Mouse (Mus musculus): ENCODE results near the gene Zbtb33. TPM values are rescaled to one million over a fixed set of nuclear protein-coding genes. Genes with fewer than 3 reads are reported as not detected.
"Not testable (repeated sequence)": the region's sequence is repeated elsewhere in the genome, so short reads cannot be mapped to it uniquely, and the experiment has no call there.

Zbtb33 gene
- polyA plus RNA-seq (2014; fragmentation: Nextera tagmentation; extraction: Ambion mirVana), result 10.6 and 10.8 TPM in 2 replicates

- no peaks in the 10 kb centered on the region for H3K9me3 ChIP-seq (ENCODE audit: control insufficient read depth, low read length)
- no peaks in the 10 kb centered on the region for H3K27me3 ChIP-seq (ENCODE audit: control insufficient read depth, insufficient read depth, low read length)
- ATAC-seq (ENCODE audit: low FRiP score, low TSS enrichment), result peak; percentile 96
- peak within 1 kb of the TSS; percentile 55 for H3K4me2 ChIP-seq (ENCODE audit: low read length)
- H3K36me3 ChIP-seq (ENCODE audit: control insufficient read depth, insufficient read depth, low read length), result no peaks in the 10 kb centered on the region
- peak within 1 kb of the TSS; percentile 62 for H3K4me3 ChIP-seq (replicated peaks; ENCODE audit: low read depth, low read length)
- H3K4me1 ChIP-seq (ENCODE audit: control insufficient read depth, insufficient read depth, low read length), result peaks cover 6% of the 10 kb centered on the region; the same call in 1 of the 2 replicates
- DNase-seq, result peak; percentile 94
- WGBS, result 29% methylated on average over 68 of the region's 72 CpGs
- peak within 1 kb of the TSS; percentile 81 for H3K9ac ChIP-seq (replicated peaks; ENCODE audit: low read length)
- H3K27ac ChIP-seq (replicated peaks; ENCODE audit: low read depth, low read length), result peak within 1 kb of the TSS; percentile 86
Observed at GRCm38 (mm10) chrX:38189552-38190457, at the start of gene Zbtb33. Zbtb33 (plus strand) TSS chrX:38189793.

GRCm38 (mm10) chrX:38159097-38159496 lies 30.5 kb upstream of the Zbtb33 start:
- 65% methylated on average over 1 of the region's 1 CpGs for WGBS
- H3K4me3 ChIP-seq (replicated peaks; ENCODE audit: low read depth, low read length), result no peak overlapping the region
- ATAC-seq (ENCODE audit: low FRiP score, low TSS enrichment), result no peak
- DNase-seq, result no peak
- H3K9ac ChIP-seq (replicated peaks; ENCODE audit: low read length), result no peak overlapping the region
- H3K36me3 ChIP-seq (ENCODE audit: control insufficient read depth, insufficient read depth, low read length), result no peaks in the 10 kb centered on the region
- no peak overlapping the region for H3K4me2 ChIP-seq (ENCODE audit: low read length)
- no peaks in the 10 kb centered on the region for H3K27me3 ChIP-seq (ENCODE audit: control insufficient read depth, insufficient read depth, low read length)
- H3K4me1 ChIP-seq (ENCODE audit: control insufficient read depth, insufficient read depth, low read length), result no peaks in the 10 kb centered on the region
- no peaks in the 10 kb centered on the region for H3K9me3 ChIP-seq (ENCODE audit: control insufficient read depth, low read length)
- H3K27ac ChIP-seq (replicated peaks; ENCODE audit: low read depth, low read length), result no peak overlapping the region

- H3K4me3 ChIP-seq (replicated peaks; ENCODE audit: low read depth, low read length), result no peak overlapping the region
- H3K9me3 ChIP-seq (ENCODE audit: control insufficient read depth, low read length), result no peaks in the 10 kb centered on the region
- H3K4me2 ChIP-seq (ENCODE audit: low read length), result no peak overlapping the region
- no peaks in the 10 kb centered on the region for H3K4me1 ChIP-seq (ENCODE audit: control insufficient read depth, insufficient read depth, low read length)
- no peaks in the 10 kb centered on the region for H3K36me3 ChIP-seq (ENCODE audit: control insufficient read depth, insufficient read depth, low read length)
- DNase-seq (no peak), ATAC-seq (ENCODE audit: low FRiP score, low TSS enrichment) (no peak)
- no peak overlapping the region for H3K9ac ChIP-seq (replicated peaks; ENCODE audit: low read length)
- H3K27ac ChIP-seq (replicated peaks; ENCODE audit: low read depth, low read length), result no peak overlapping the region
- WGBS, result 84% methylated on average over 3 of the region's 3 CpGs
- H3K27me3 ChIP-seq (ENCODE audit: control insufficient read depth, insufficient read depth, low read length), result no peaks in the 10 kb centered on the region
Observed at GRCm38 (mm10) chrX:38165315-38165714, 24.3 kb upstream of the Zbtb33 start.

GRCm38 (mm10) chrX:38166064-38166463 lies 23.5 kb upstream of the Zbtb33 start:
- Histone ChIP-seq H3K36me3 (ENCODE audit: control insufficient read depth, insufficient read depth, low read length) (no peaks in the 10 kb centered on the region), H3K27me3 (ENCODE audit: control insufficient read depth, insufficient read depth, low read length) (no peaks in the 10 kb centered on the region)
- WGBS, result 82% methylated on average over 9 of the region's 9 CpGs

GRCm38 (mm10) chrX:38166592-38166991 lies 23.0 kb upstream of the Zbtb33 start:
- WGBS, result 85% methylated on average over 4 of the region's 4 CpGs
- no peak for DNase-seq
- Histone ChIP-seq H3K27me3 (ENCODE audit: control insufficient read depth, insufficient read depth, low read length) (no peaks in the 10 kb centered on the region), H3K4me3 (replicated peaks; ENCODE audit: low read depth, low read length) (no peak overlapping the region), H3K4me2 (ENCODE audit: low read length) (no peak overlapping the region), H3K9ac (replicated peaks; ENCODE audit: low read length) (no peak overlapping the region), H3K27ac (replicated peaks; ENCODE audit: low read depth, low read length) (no peak overlapping the region), H3K9me3 (ENCODE audit: control insufficient read depth, low read length) (no peaks in the 10 kb centered on the region), H3K4me1 (ENCODE audit: control insufficient read depth, insufficient read depth, low read length) (no peaks in the 10 kb centered on the region), H3K36me3 (ENCODE audit: control insufficient read depth, insufficient read depth, low read length) (no peaks in the 10 kb centered on the region)
- no peak for ATAC-seq (ENCODE audit: low FRiP score, low TSS enrichment)

More at GRCm38 (mm10) chrX:38166064-38166463, 23.5 kb upstream of the Zbtb33 start:
- no peak for DNase-seq
- Histone ChIP-seq H3K9ac (replicated peaks; ENCODE audit: low read length) (no peak overlapping the region), H3K27ac (replicated peaks; ENCODE audit: low read depth, low read length) (no peak overlapping the region), H3K9me3 (ENCODE audit: control insufficient read depth, low read length) (no peaks in the 10 kb centered on the region), H3K4me2 (ENCODE audit: low read length) (no peak overlapping the region), H3K4me1 (ENCODE audit: control insufficient read depth, insufficient read depth, low read length) (no peaks in the 10 kb centered on the region), H3K4me3 (replicated peaks; ENCODE audit: low read depth, low read length) (no peak overlapping the region)
- ATAC-seq (ENCODE audit: low FRiP score, low TSS enrichment), result no peak

- H3K27me3 ChIP-seq (ENCODE audit: control insufficient read depth, insufficient read depth, low read length); H3K27ac ChIP-seq (replicated peaks; ENCODE audit: low read depth, low read length); H3K36me3 ChIP-seq (ENCODE audit: control insufficient read depth, insufficient read depth, low read length); H3K9me3 ChIP-seq (ENCODE audit: control insufficient read depth, low read length); H3K4me1 ChIP-seq (ENCODE audit: control insufficient read depth, insufficient read depth, low read length): not testable (repeated sequence)
- ATAC-seq (ENCODE audit: low FRiP score, low TSS enrichment), result peak; percentile 76; the same call in 1 of the 2 replicates
- peak overlapping the region; percentile 23; the same call in 1 of the 2 replicates for H3K9ac ChIP-seq (replicated peaks; ENCODE audit: low read length)
- WGBS, result 25% methylated on average over 19 of the region's 19 CpGs
- H3K4me3 ChIP-seq (replicated peaks; ENCODE audit: low read depth, low read length), result peak overlapping the region; percentile 32
- H3K4me2 ChIP-seq (ENCODE audit: low read length), result peak overlapping the region; percentile 40
- peak; percentile 67 for DNase-seq
Observed at GRCm38 (mm10) chrX:38179891-38180310, 9.7 kb upstream of the Zbtb33 start.

- peak; percentile 29 for DNase-seq
- Histone ChIP-seq H3K27me3 (ENCODE audit: control insufficient read depth, insufficient read depth, low read length) (no peaks in the 10 kb centered on the region), H3K9ac (replicated peaks; ENCODE audit: low read length) (peak overlapping the region; percentile 20; the same call in 1 of the 2 replicates), H3K27ac (replicated peaks; ENCODE audit: low read depth, low read length) (no peak overlapping the region), H3K36me3 (ENCODE audit: control insufficient read depth, insufficient read depth, low read length) (no peaks in the 10 kb centered on the region), H3K4me3 (replicated peaks; ENCODE audit: low read depth, low read length) (peak overlapping the region; percentile 36), H3K4me1 (ENCODE audit: control insufficient read depth, insufficient read depth, low read length) (no peaks in the 10 kb centered on the region), H3K4me2 (ENCODE audit: low read length) (peak overlapping the region; percentile 63), H3K9me3 (ENCODE audit: control insufficient read depth, low read length) (no peaks in the 10 kb centered on the region)
- WGBS, result 25% methylated on average over 38 of the region's 38 CpGs
- ATAC-seq (ENCODE audit: low FRiP score, low TSS enrichment), result peak; percentile 67
Observed at GRCm38 (mm10) chrX:38180656-38181607, 8.7 kb upstream of the Zbtb33 start.

GRCm38 (mm10) chrX:38181608-38182258 lies 7.9 kb upstream of the Zbtb33 start:
- ATAC-seq (ENCODE audit: low FRiP score, low TSS enrichment) (peak; percentile 69), DNase-seq (peak; percentile 81)
- Histone ChIP-seq H3K4me1 (ENCODE audit: control insufficient read depth, insufficient read depth, low read length) (no peaks in the 10 kb centered on the region), H3K27ac (replicated peaks; ENCODE audit: low read depth, low read length) (no peak overlapping the region), H3K9ac (replicated peaks; ENCODE audit: low read length) (no peak overlapping the region), H3K4me2 (ENCODE audit: low read length) (peak overlapping the region; percentile 63), H3K27me3 (ENCODE audit: control insufficient read depth, insufficient read depth, low read length) (no peaks in the 10 kb centered on the region), H3K9me3 (ENCODE audit: control insufficient read depth, low read length) (no peaks in the 10 kb centered on the region), H3K36me3 (ENCODE audit: control insufficient read depth, insufficient read depth, low read length) (no peaks in the 10 kb centered on the region), H3K4me3 (replicated peaks; ENCODE audit: low read depth, low read length) (no peak overlapping the region)
- 23% methylated on average over 13 of the region's 15 CpGs for WGBS

All from midbrain, embryonic 14.5 days (tissue).